Mouse (Mus musculus) G1E (cell line): ENCODE data around the gene Foxg1. TPM values are rescaled to one million over a fixed set of nuclear protein-coding genes. Genes with fewer than 3 reads are reported as not detected.

Source experiments
- ATAC-seq: 2 replicates; pipeline ENCODE4 v1.8.0; 2016; ENCODE audit warnings: mild to moderate bottlenecking; ENCODE audit not compliant: insufficient number of reproducible peaks, poor library complexity, low FRiP score, severe bottlenecking; ENCODE audit errors: extremely low read depth
- DNase-seq: peaks from one replicate; pipeline ENCODE4 v3.0.0; 2012; ENCODE audit warnings: low spot score
- H3K27me3 ChIP-seq: 2 replicates; pipeline ENCODE4 v1.6.1; 2012; ENCODE audit warnings: mild to moderate bottlenecking, low read length, inconsistent platforms; ENCODE audit not compliant: insufficient read depth
- H3K36me3 ChIP-seq: replicated peaks from 2 replicates; pipeline ENCODE3; 2012; ENCODE audit warnings: mild to moderate bottlenecking, inconsistent platforms
- H3K4me1 ChIP-seq: 2 replicates; pipeline ENCODE4 v1.6.1; 2012; ENCODE audit warnings: low read depth, low read length, inconsistent platforms, mixed read lengths; ENCODE audit not compliant: insufficient read depth
- H3K4me3 ChIP-seq: 2 replicates; pipeline ENCODE4 v1.5.1; 2012; ENCODE audit warnings: low read depth, mild to moderate bottlenecking, inconsistent platforms, low read length, moderate library complexity, mixed read lengths
- H3K9me3 ChIP-seq: replicated peaks from 2 replicates; pipeline ENCODE4 v1.6.1; 2012; ENCODE audit warnings: inconsistent platforms
- CTCF ChIP-seq: IDR thresholded peaks from 2 replicates; pipeline ENCODE4 v1.5.1; 2012; ENCODE audit warnings: low read depth, low read length, inconsistent platforms, mixed read lengths
- GATA1 ChIP-seq: IDR thresholded peaks from 2 replicates; pipeline ENCODE4 v1.6.1; 2012; ENCODE audit warnings: borderline replicate concordance, low read length, inconsistent platforms, mixed read lengths
- GATA2 ChIP-seq: IDR thresholded peaks from 2 replicates; pipeline ENCODE4 v1.6.1; 2012; ENCODE audit warnings: low read depth, low read length, inconsistent platforms, borderline replicate concordance
- POLR2AphosphoS5 ChIP-seq: IDR thresholded peaks from 2 replicates; pipeline ENCODE4 v1.6.1; 2012; ENCODE audit warnings: low read depth, low read length, inconsistent platforms; ENCODE audit not compliant: insufficient replicate concordance
- TAL1 ChIP-seq: conservative IDR thresholded peaks from 2 replicates; pipeline ENCODE4 v1.6.1; 2012; ENCODE audit warnings: low read depth, low read length, inconsistent platforms, mixed read lengths
- polyA plus RNA-seq: library from polyadenylated mRNA; stranded (reverse); fragments of >175 nt; gene quantifications from 2 replicates; pipeline ENCODE4 v1.2.3, GENCODE M21; 2012
- total RNA-seq, 2 experiments: library from RNA; stranded (forward) in 1 of 2; stranded (reverse) in 1 of 2; fragments of 200-1000 nt in 1 of 2; fragments of >200 nt in 1 of 2; fragmentation: Nextera tagmentation in 1 of 2; gene quantifications; 2 replicates each; pipeline ENCODE4 v1.2.3; 2014 to 2017

Foxg1 gene
- total and polyA plus RNA-seq, 3 experiments = 0.53 TPM; not detected in 2

- ATAC-seq = no peak
- Histone ChIP-seq H3K4me3 (no peak overlapping the region), H3K9me3 (peaks cover 2% of the 10 kb centered on the region; the same call in 1 of the 2 replicates), H3K36me3 (no peaks in the 10 kb centered on the region), H3K27me3 (peaks cover 2% of the 10 kb centered on the region; the same call in 1 of the 2 replicates), H3K4me1 (no peaks in the 10 kb centered on the region)
- DNase-seq = no peak
- TF ChIP-seq TAL1 (no peak), GATA1 (no peak), GATA2 (no peak), CTCF (0 out of 2 replicates have a peak, but pooled peaks have one; percentile 9)
Observed at GRCm38 (mm10) chr12:49374606-49374995, 7.9 kb upstream of the Foxg1 start.

GRCm38 (mm10) chr12:49375427-49376317 lies 6.8 kb upstream of the Foxg1 start:
- H3K36me3 ChIP-seq = no peaks in the 10 kb centered on the region
- no peak overlapping the region for H3K4me3 ChIP-seq
- peaks cover 2% of the 10 kb centered on the region; the same call in 1 of the 2 replicates for H3K27me3 ChIP-seq
- no peak for TF ChIP-seq GATA2
- TF ChIP-seq TAL1 = no peak
- TF ChIP-seq CTCF = no peak
- no peak for TF ChIP-seq GATA1
- TF ChIP-seq POLR2AphosphoS5 = no peak
- H3K9me3 ChIP-seq = peaks cover 2% of the 10 kb centered on the region; the same call in 1 of the 2 replicates
- no peaks in the 10 kb centered on the region for H3K4me1 ChIP-seq
- DNase-seq = no peak
- no peak for ATAC-seq

- ATAC-seq (no peak), DNase-seq (no peak)
- H3K4me3 ChIP-seq = no peak overlapping the region
- H3K36me3 ChIP-seq = no peaks in the 10 kb centered on the region
- peaks cover 2% of the 10 kb centered on the region; the same call in 1 of the 2 replicates for H3K27me3 ChIP-seq
- no peak for TF ChIP-seq GATA1
- no peak for TF ChIP-seq GATA2
- TF ChIP-seq TAL1 = no peak
- TF ChIP-seq CTCF = no peak
- TF ChIP-seq POLR2AphosphoS5 = no peak
- H3K4me1 ChIP-seq = no peaks in the 10 kb centered on the region
- peaks cover 2% of the 10 kb centered on the region; the same call in 1 of the 2 replicates for H3K9me3 ChIP-seq
Observed at GRCm38 (mm10) chr12:49376318-49376992, 6.0 kb upstream of the Foxg1 start.

- peaks cover 2% of the 10 kb centered on the region; the same call in 1 of the 2 replicates for H3K27me3 ChIP-seq
Observed at GRCm38 (mm10) chr12:49377281-49377970, 5.0 kb upstream of the Foxg1 start.

GRCm38 (mm10) chr12:49378920-49379319 lies 3.5 kb upstream of the Foxg1 start:
- Histone ChIP-seq H3K36me3 (no peaks in the 10 kb centered on the region), H3K4me3 (no peak overlapping the region), H3K9me3 (peaks cover 22% of the 10 kb centered on the region), H3K4me1 (no peaks in the 10 kb centered on the region), H3K27me3 (peaks cover 4% of the 10 kb centered on the region; the same call in 1 of the 2 replicates)
- no peak for ATAC-seq
- TF ChIP-seq GATA1 = no peak
- TF ChIP-seq CTCF = no peak
- no peak for TF ChIP-seq POLR2AphosphoS5
- no peak for TF ChIP-seq GATA2
- no peak for TF ChIP-seq TAL1
- no peak for DNase-seq

More at GRCm38 (mm10) chr12:49377281-49377970, 5.0 kb upstream of the Foxg1 start:
- H3K36me3 ChIP-seq = no peaks in the 10 kb centered on the region
- no peak overlapping the region for H3K4me3 ChIP-seq
- TF ChIP-seq GATA2 = no peak
- TF ChIP-seq POLR2AphosphoS5 = no peak
- no peak for TF ChIP-seq CTCF
- no peak for TF ChIP-seq TAL1
- no peak for TF ChIP-seq GATA1
- no peak for DNase-seq
- H3K4me1 ChIP-seq = no peaks in the 10 kb centered on the region
- no peak for ATAC-seq
- H3K9me3 ChIP-seq = peaks cover 8% of the 10 kb centered on the region; the same call in 1 of the 2 replicates
